Comparison of ENCODE assay signal across 8 mouse cellular contexts in genomic region chr1:167369905-167370304, GRCm38 (mm10). TPM values are rescaled to one million over a fixed set of nuclear protein-coding genes. Genes with fewer than 3 reads are reported as not detected.
DNase-seq lines count a peak whose midpoint lies in the region; ATAC-seq and TF ChIP-seq lines count a peak whose summit lies in the region.

No protein-coding gene starts in this region.

- peak; percentile 97 for DNase-seq in ES-CJ7 (ENCODE audit: low read depth, low spot score)
- peak; percentile 94 for DNase-seq in c-Kit-positive CD71-positive TER-119-negative erythroid progenitor cells, embryonic 14.5 days (ENCODE audit: low read depth)
- peak; percentile 91 for DNase-seq in heart, postnatal 4 days
- DNase-seq in layer of hippocampus, adult 2 months (ENCODE audit: low spot score in 2 of 2) = peak; percentile 76 to 81
- peak; percentile 94 for DNase-seq in lung, embryonic 14.5 days
- DNase-seq in retina, embryonic 14.5 days (ENCODE audit: low spot score) = peak; percentile 95
- DNase-seq in thymus, postnatal 25 days = peak; percentile 90

- H3K9me3 ChIP-seq in forebrain, embryonic 13.5 days (replicated peaks) = no peaks in the 10 kb centered on the region
- H3K9me3 ChIP-seq in lung, embryonic 14.5 days (ENCODE audit: low read depth, low read length) = no peaks in the 10 kb centered on the region

- no peak overlapping the region for H3K4me2 ChIP-seq in forebrain, embryonic 13.5 days
- no peak overlapping the region for H3K4me2 ChIP-seq in lung, embryonic 14.5 days

- peak; percentile 64 for ATAC-seq in forebrain, embryonic 13.5 days
- peak; percentile 35; the same call in 1 of the 2 replicates for ATAC-seq in lung, embryonic 14.5 days (ENCODE audit: insufficient read depth)

- H3K9ac ChIP-seq in forebrain, embryonic 13.5 days = no peak overlapping the region
- H3K9ac ChIP-seq in lung, embryonic 14.5 days = no peak overlapping the region

- 12% methylated on average over 7 of the region's 7 CpGs for WGBS in forebrain, embryonic 13.5 days
- WGBS in lung, embryonic 14.5 days = 11% methylated on average over 7 of the region's 7 CpGs

- TF ChIP-seq CTCF in layer of hippocampus, adult 2 months (conservative IDR thresholded peaks at IDR 0.05) = peak; percentile 96
- TF ChIP-seq CTCF in lung, embryonic 14.5 days (IDR thresholded peaks at IDR 0.05; ENCODE audit: low read depth) = peak; percentile 98

- H3K4me3 ChIP-seq in forebrain, embryonic 13.5 days = no peak overlapping the region
- no peak overlapping the region for H3K4me3 ChIP-seq in layer of hippocampus, adult 2 months
- H3K4me3 ChIP-seq in lung, embryonic 14.5 days (ENCODE audit: low read depth, low read length) = no peak overlapping the region

- peaks cover 7% of the 10 kb centered on the region; the same call in 1 of the 2 replicates for H3K4me1 ChIP-seq in forebrain, embryonic 13.5 days
- no peaks in the 10 kb centered on the region for H3K4me1 ChIP-seq in lung, embryonic 14.5 days (ENCODE audit: insufficient read depth)

- H3K27ac ChIP-seq in forebrain, embryonic 13.5 days = no peak overlapping the region
- no peak overlapping the region for H3K27ac ChIP-seq in layer of hippocampus, adult 2 months
- H3K27ac ChIP-seq in lung, embryonic 14.5 days (ENCODE audit: low read depth) = no peak overlapping the region

- peaks cover 2% of the 10 kb centered on the region; the same call in 1 of the 2 replicates for H3K27me3 ChIP-seq in forebrain, embryonic 13.5 days
- no peaks in the 10 kb centered on the region for H3K27me3 ChIP-seq in lung, embryonic 14.5 days (ENCODE audit: insufficient read depth, low read length)

- H3K36me3 ChIP-seq in forebrain, embryonic 13.5 days (ENCODE audit: poor library complexity, severe bottlenecking) = peaks cover 22% of the 10 kb centered on the region
- peaks cover 13% of the 10 kb centered on the region; the same call in 1 of the 2 replicates for H3K36me3 ChIP-seq in lung, embryonic 14.5 days (ENCODE audit: insufficient read depth)

RNA-seq across cellular contexts. Expression of gene Aldh9a1, which starts 20.1 kb away (rescaled TPM):
- polyA plus RNA-seq in forebrain, embryonic 13.5 days (2015; fragmentation: Nextera tagmentation; extraction: Ambion mirVana) = 23.2 and 24.8 TPM in 2 replicates
- total RNA-seq in heart, postnatal 4 days (2021) = 10 to 100 TPM; 32.4 to 37.0 TPM
- total RNA-seq in layer of hippocampus, adult 2 months (2021) = 10 to 100 TPM; 22.5 to 25.8 TPM
- 44.0 and 46.2 TPM in 2 replicates for polyA plus RNA-seq in lung, embryonic 14.5 days (2014; fragmentation: Nextera tagmentation; extraction: Ambion mirVana)

RNA-seq across cellular contexts. Expression of gene Mgst3, which starts 23.7 kb away (rescaled TPM):
- polyA plus RNA-seq in forebrain, embryonic 13.5 days (2015; fragmentation: Nextera tagmentation; extraction: Ambion mirVana) = 59.2 and 59.3 TPM in 2 replicates
- 100 to 1,000 TPM; 142 to 157 TPM for total RNA-seq in heart, postnatal 4 days (2021)
- 10 to 100 TPM; 64.2 to 68.7 TPM for total RNA-seq in layer of hippocampus, adult 2 months (2021)
- polyA plus RNA-seq in lung, embryonic 14.5 days (2014; fragmentation: Nextera tagmentation; extraction: Ambion mirVana) = 45.5 and 46.6 TPM in 2 replicates
